Comparison of ENCODE assay signal across 11 mouse cellular contexts in the genomic region with DNA sequence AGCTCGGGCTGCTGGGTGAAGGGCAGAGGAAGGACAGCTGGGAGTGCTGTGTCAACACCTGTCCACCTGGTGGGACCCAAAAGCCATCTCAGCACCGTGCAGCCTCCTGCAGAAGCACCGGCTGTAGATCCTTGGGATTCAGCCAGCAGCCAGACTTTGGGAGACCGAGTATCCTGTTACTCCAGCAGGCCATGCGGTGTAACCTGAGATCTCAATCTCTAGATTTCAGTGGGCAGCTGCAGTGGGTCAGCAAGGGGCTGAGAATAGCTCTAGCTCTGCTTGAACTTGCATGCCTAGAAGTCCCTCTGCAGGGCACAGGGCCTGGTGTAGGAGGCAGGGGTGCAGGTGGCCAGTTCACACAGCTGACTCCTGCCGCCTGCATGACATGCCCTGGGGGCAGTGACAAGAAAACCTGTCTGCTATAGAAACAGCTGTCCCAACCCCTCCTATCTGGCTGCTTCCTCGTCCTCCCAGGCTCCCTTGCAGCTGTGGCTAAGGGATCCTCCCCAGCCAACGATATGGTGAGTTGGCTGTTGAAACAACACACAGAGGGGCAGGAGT. TPM values are rescaled to one million over a fixed set of nuclear protein-coding genes. Genes with fewer than 3 reads are reported as not detected.
DNase-seq lines count a peak whose midpoint lies in the region; ATAC-seq lines count a peak whose summit lies in the region.
"Had no signal": no experiment of that assay in that cellular context is flagged by ENCODE, and none has a peak within 500 bp of the region (broad histone marks: within the 10 kb centered on the region; RNA-seq: fewer than 3 reads in every experiment).

No protein-coding gene starts in this region.

- H3K9me3 ChIP-seq in kidney, embryonic 16.5 days (ENCODE audit: low read length) = no peaks in the 10 kb centered on the region
- no peaks in the 10 kb centered on the region for H3K9me3 ChIP-seq in embryonic facial prominence, embryonic 12.5 days
- no peaks in the 10 kb centered on the region for H3K9me3 ChIP-seq in limb, embryonic 13.5 days

- WGBS in kidney, embryonic 16.5 days = 5% methylated on average over 8 of the region's 8 CpGs
- WGBS in embryonic facial prominence, embryonic 12.5 days = 4% methylated on average over 8 of the region's 8 CpGs
- 6% methylated on average over 8 of the region's 8 CpGs for WGBS in limb, embryonic 13.5 days

- no peak overlapping the region for H3K4me2 ChIP-seq in kidney, embryonic 16.5 days (replicated peaks; ENCODE audit: low read depth, low read length)
- no peak overlapping the region for H3K4me2 ChIP-seq in embryonic facial prominence, embryonic 12.5 days (replicated peaks)
- 0 out of 2 replicates have a peak overlapping the region, but pooled peaks have one; percentile 14 for H3K4me2 ChIP-seq in limb, embryonic 13.5 days (replicated peaks)

- ATAC-seq in kidney, embryonic 16.5 days (ENCODE audit: low FRiP score, low TSS enrichment) = peak; percentile 79
- peak; percentile 72; the same call in 1 of the 2 replicates for ATAC-seq in embryonic facial prominence, embryonic 12.5 days (ENCODE audit: insufficient number of reproducible peaks, insufficient read depth, low FRiP score, low TSS enrichment)
- ATAC-seq in limb, embryonic 13.5 days (ENCODE audit: low FRiP score, low read depth) = peak; percentile 87
- no peak for ATAC-seq in activated CD4-positive, CD25-positive, alpha-beta regulatory T cell, adult 4 months
- ATAC-seq: midbrain, embryonic 16.5 days had no signal

- H3K27me3 ChIP-seq in kidney, embryonic 16.5 days (ENCODE audit: insufficient read depth, low read length) = peaks cover 18% of the 10 kb centered on the region; the same call in 1 of the 2 replicates
- H3K27me3 ChIP-seq in embryonic facial prominence, embryonic 12.5 days = peaks cover 41% of the 10 kb centered on the region
- peaks cover 35% of the 10 kb centered on the region for H3K27me3 ChIP-seq in limb, embryonic 13.5 days

- H3K9ac ChIP-seq in kidney, embryonic 16.5 days (replicated peaks; ENCODE audit: low read length) = 0 out of 2 replicates have a peak overlapping the region, but pooled peaks have one; percentile 19
- no peak overlapping the region for H3K9ac ChIP-seq in embryonic facial prominence, embryonic 12.5 days
- H3K9ac ChIP-seq in limb, embryonic 13.5 days = 0 out of 2 replicates have a peak overlapping the region, but pooled peaks have one; percentile 19

- no peak for DNase-seq in kidney, adult 9 months
- peak; percentile 92 for DNase-seq in brain, adult 2 months (ENCODE audit: low read depth, low spot score)
- no peak for DNase-seq in layer of hippocampus, postnatal 36 days
- no peak for DNase-seq in adrenal gland, postnatal 4 days (ENCODE audit: low spot score in 2 of 2)
- DNase-seq: spleen, adult 18-20 months had no signal

- peak overlapping the region; percentile 43; the same call in 1 of the 2 replicates for H3K27ac ChIP-seq in kidney, embryonic 16.5 days (ENCODE audit: low read length)
- H3K27ac ChIP-seq in embryonic facial prominence, embryonic 12.5 days = peak overlapping the region; percentile 76
- peak overlapping the region; percentile 67 for H3K27ac ChIP-seq in limb, embryonic 13.5 days

- no peaks in the 10 kb centered on the region for H3K36me3 ChIP-seq in kidney, embryonic 16.5 days (ENCODE audit: insufficient read depth, low read length)
- H3K36me3 ChIP-seq in embryonic facial prominence, embryonic 12.5 days = no peaks in the 10 kb centered on the region
- H3K36me3 ChIP-seq in limb, embryonic 13.5 days = no peaks in the 10 kb centered on the region

- H3K4me3 ChIP-seq in kidney, embryonic 16.5 days (ENCODE audit: low read length) = no peak overlapping the region
- no peak overlapping the region for H3K4me3 ChIP-seq in embryonic facial prominence, embryonic 12.5 days
- H3K4me3 ChIP-seq in limb, embryonic 13.5 days = no peak overlapping the region

- peaks cover 8% of the 10 kb centered on the region; the same call in 1 of the 2 replicates for H3K4me1 ChIP-seq in kidney, embryonic 16.5 days (ENCODE audit: insufficient read depth, low read length)
- peaks cover 10% of the 10 kb centered on the region for H3K4me1 ChIP-seq in embryonic facial prominence, embryonic 12.5 days
- peaks cover 13% of the 10 kb centered on the region for H3K4me1 ChIP-seq in limb, embryonic 13.5 days

RNA-seq across cellular contexts. Expression of a gene that starts 11.1 kb away (rescaled TPM):
- not detected in 2 replicates for polyA plus RNA-seq in kidney, embryonic 16.5 days (2015; fragmentation: Nextera tagmentation; extraction: Ambion mirVana)
- polyA plus RNA-seq in embryonic facial prominence, embryonic 12.5 days (2016; fragmentation: Nextera tagmentation; extraction: Ambion mirVana) = not detected in 2 replicates
- polyA plus RNA-seq in limb, embryonic 13.5 days (2015; fragmentation: Nextera tagmentation; extraction: Ambion mirVana) = not detected in 2 replicates
- not detected for total RNA-seq in layer of hippocampus, postnatal 36 days (2021)
- polyA plus RNA-seq in activated CD4-positive, CD25-positive, alpha-beta regulatory T cell, adult 4 months (2017; shearing (Covaris generic)) = not detected
- total RNA-seq in adrenal gland, postnatal 4 days (2021) = not detected
- total RNA-seq: gastrocnemius, postnatal 4 days had no signal

RNA-seq across cellular contexts. Expression of a gene that starts 12.5 kb away (rescaled TPM):
- polyA plus RNA-seq in kidney, embryonic 16.5 days (2015; fragmentation: Nextera tagmentation; extraction: Ambion mirVana) = not detected in 2 replicates
- polyA plus RNA-seq in embryonic facial prominence, embryonic 12.5 days (2016; fragmentation: Nextera tagmentation; extraction: Ambion mirVana) = 0.39 and 0.56 TPM in 2 replicates
- polyA plus RNA-seq in limb, embryonic 13.5 days (2015; fragmentation: Nextera tagmentation; extraction: Ambion mirVana) = not detected in 2 replicates
- under 1 TPM; 0.17 to 0.28 TPM for total RNA-seq in layer of hippocampus, postnatal 36 days (2021)
- not detected for polyA plus RNA-seq in activated CD4-positive, CD25-positive, alpha-beta regulatory T cell, adult 4 months (2017; shearing (Covaris generic))
- total RNA-seq in adrenal gland, postnatal 4 days (2021) = not detected
- polyA plus RNA-seq: midbrain, embryonic 16.5 days had no signal

RNA-seq across cellular contexts. Expression of a gene that starts 12.8 kb away (rescaled TPM):
- 0.85 and 0.86 TPM in 2 replicates for polyA plus RNA-seq in kidney, embryonic 16.5 days (2015; fragmentation: Nextera tagmentation; extraction: Ambion mirVana)
- 0.94 and 1.7 TPM in 2 replicates for polyA plus RNA-seq in embryonic facial prominence, embryonic 12.5 days (2016; fragmentation: Nextera tagmentation; extraction: Ambion mirVana)
- polyA plus RNA-seq in limb, embryonic 13.5 days (2015; fragmentation: Nextera tagmentation; extraction: Ambion mirVana) = 0.93 and 1.4 TPM in 2 replicates
- 1 to 10 TPM; 2.0 to 3.3 TPM for total RNA-seq in layer of hippocampus, postnatal 36 days (2021)
- under 1 TPM; 0.24 to 0.34 TPM for polyA plus RNA-seq in activated CD4-positive, CD25-positive, alpha-beta regulatory T cell, adult 4 months (2017; shearing (Covaris generic))
- total RNA-seq in adrenal gland, postnatal 4 days (2021) = under 1 TPM; 0.31 to 0.84 TPM

RNA-seq across cellular contexts. Expression of a gene that starts 20.1 kb away (rescaled TPM):
- 0.78 TPM in 1 of 2 replicates, not detected in the other for polyA plus RNA-seq in kidney, embryonic 16.5 days (2015; fragmentation: Nextera tagmentation; extraction: Ambion mirVana)
- 1.4 and 2.3 TPM in 2 replicates for polyA plus RNA-seq in embryonic facial prominence, embryonic 12.5 days (2016; fragmentation: Nextera tagmentation; extraction: Ambion mirVana)
- polyA plus RNA-seq in limb, embryonic 13.5 days (2015; fragmentation: Nextera tagmentation; extraction: Ambion mirVana) = 1.3 and 1.4 TPM in 2 replicates
- 1 to 10 TPM; 1.4 to 2.3 TPM for total RNA-seq in layer of hippocampus, postnatal 36 days (2021)
- 10 to 100 TPM; 20.6 to 24.7 TPM for polyA plus RNA-seq in activated CD4-positive, CD25-positive, alpha-beta regulatory T cell, adult 4 months (2017; shearing (Covaris generic))
- under 1 TPM in 1 of 2 experiments, not detected in 1; 0.78 TPM for total RNA-seq in adrenal gland, postnatal 4 days (2021)
- total RNA-seq: gastrocnemius, postnatal 4 days had no signal

RNA-seq across cellular contexts. Expression of a gene that starts 23.7 kb away (rescaled TPM):
- 195 and 203 TPM in 2 replicates for polyA plus RNA-seq in kidney, embryonic 16.5 days (2015; fragmentation: Nextera tagmentation; extraction: Ambion mirVana)
- 277 and 295 TPM in 2 replicates for polyA plus RNA-seq in embryonic facial prominence, embryonic 12.5 days (2016; fragmentation: Nextera tagmentation; extraction: Ambion mirVana)
- 259 and 263 TPM in 2 replicates for polyA plus RNA-seq in limb, embryonic 13.5 days (2015; fragmentation: Nextera tagmentation; extraction: Ambion mirVana)
- total RNA-seq in layer of hippocampus, postnatal 36 days (2021) = 1 to 10 TPM; 2.6 to 7.8 TPM
- polyA plus RNA-seq in activated CD4-positive, CD25-positive, alpha-beta regulatory T cell, adult 4 months (2017; shearing (Covaris generic)) = 1 to 10 TPM; 1.5 to 2.8 TPM
- total RNA-seq in adrenal gland, postnatal 4 days (2021) = 10 to 100 TPM; 45.1 to 67.8 TPM
